Mouse (Mus musculus) MEL (cell line): ENCODE data around the gene Pinlyp.

Experiments used
- CTCF ChIP-seq, 3 experiments: IDR thresholded peaks in 2 of 3; conservative IDR thresholded peaks in 1 of 3; 2 replicates each; pipeline ENCODE4 v1.5.1; 2011 to 2012; ENCODE audit warnings: low read length in 3 of 3, low read depth in 2 of 3, mild to moderate bottlenecking in 2 of 3, improper control_type of control experiment in 1 of 3, inconsistent platforms in 1 of 3, mixed read lengths in 1 of 3, moderate library complexity in 1 of 3; ENCODE audit not compliant: control insufficient read depth in 1 of 3, insufficient read depth in 1 of 3, poor library complexity in 1 of 3, severe bottlenecking in 1 of 3
- EP300 ChIP-seq, 2 experiments: IDR thresholded peaks; 2 replicates each; pipeline ENCODE4 v1.6.1; 2011; ENCODE audit warnings: improper control_type of control experiment in 2 of 2, low read length in 2 of 2, low read depth in 1 of 2, mild to moderate bottlenecking in 1 of 2
- SIN3A ChIP-seq: IDR thresholded peaks from 2 replicates; pipeline ENCODE4 v1.6.1; 2012; ENCODE audit warnings: low read length, improper control_type of control experiment, inconsistent platforms
- USF2 ChIP-seq, 2 experiments: IDR thresholded peaks; 2 replicates each; pipeline ENCODE4 v1.6.1; 2011 to 2012; ENCODE audit warnings: improper control_type of control experiment in 2 of 2, low read length in 2 of 2, borderline replicate concordance in 1 of 2, inconsistent platforms in 1 of 2, low read depth in 1 of 2, mild to moderate bottlenecking in 1 of 2; ENCODE audit not compliant: insufficient read depth in 1 of 2

GRCm38 (mm10) chr7:24523723-24524122 lies 22.2 kb downstream of the Pinlyp start:
- TF ChIP-seq EP300 (IDR thresholded peaks at IDR 0.05; ENCODE audit: low read depth in 1 of 2, low read length in 2 of 2) (no peak), CTCF (IDR thresholded peaks at IDR 0.05 in 2 of 3, conservative IDR thresholded peaks at IDR 0.05 in 1 of 3; ENCODE audit: control insufficient read depth in 1 of 3, insufficient read depth in 1 of 3, low read depth in 2 of 3, low read length in 3 of 3, poor library complexity in 1 of 3, severe bottlenecking in 1 of 3) (no peak), USF2 (IDR thresholded peaks at IDR 0.05; ENCODE audit: borderline replicate concordance in 1 of 2, insufficient read depth in 1 of 2, low read depth in 1 of 2, low read length in 2 of 2) (no peak), SIN3A (no peak)
